Mouse (Mus musculus) embryo, embryonic 11.5 days (tissue): ENCODE results near the gene D330045A20Rik.
"Not testable (repeated sequence)": the region's sequence is repeated elsewhere in the genome, so short reads cannot be mapped to it uniquely, and the experiment has no call there.

Experiments
- DNase-seq: peaks from one replicate; pipeline ENCODE4 v3.0.0-alpha.2; 2012; ENCODE audit warnings: low read depth, low spot score

Gene D330045A20Rik

DNA sequence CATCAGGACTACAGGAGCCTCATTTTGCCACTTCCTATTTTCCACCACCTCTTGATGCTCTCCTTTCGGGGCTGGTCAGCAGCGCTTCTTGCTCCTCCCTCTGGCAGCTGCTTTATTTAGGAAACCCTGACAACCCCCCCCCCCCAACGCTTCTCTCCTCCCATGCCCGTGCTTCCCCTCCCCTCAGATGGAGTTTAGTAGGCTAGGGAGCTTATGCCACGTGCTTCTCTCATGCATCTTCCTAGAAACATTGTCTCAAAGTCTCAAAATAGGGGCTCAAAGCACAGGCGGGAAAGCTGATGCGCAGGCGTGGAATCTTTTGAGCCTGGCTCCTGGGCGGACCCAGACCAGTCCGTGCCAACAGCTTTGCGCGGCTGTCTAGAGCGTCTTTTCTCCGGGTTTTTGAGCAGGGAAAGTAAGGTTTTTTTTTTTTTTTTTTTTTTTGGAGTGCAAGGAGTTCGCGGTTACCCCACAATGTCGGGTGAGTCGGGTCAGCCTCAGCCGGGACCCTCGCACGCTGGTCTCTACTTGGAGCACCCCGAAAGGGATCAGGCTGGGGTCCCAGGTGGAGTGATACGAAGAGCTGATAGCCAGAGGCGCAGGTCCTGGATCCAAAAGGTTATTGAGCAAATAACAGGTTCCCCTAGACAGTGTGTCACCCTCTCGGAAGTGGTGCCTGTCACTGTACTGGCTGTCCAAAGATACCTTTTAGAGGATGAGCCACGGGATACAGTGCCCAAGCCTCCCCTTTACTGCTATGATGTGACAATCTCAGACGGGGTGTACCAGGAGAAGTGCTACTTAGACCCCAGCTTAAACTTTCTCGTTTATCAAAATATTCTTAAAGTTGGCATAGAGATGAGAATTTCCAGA is at the start of gene D330045A20Rik:
Gene D330045A20Rik (plus strand): TSS at position 346 of the 873 bp plus-strand sequence.
- DNase-seq: peak; percentile 22

- no peak for DNase-seq
Observed at GRCm38 (mm10) chrX:139432550-139432949, 47.6 kb upstream of the D330045A20Rik start.

DNA sequence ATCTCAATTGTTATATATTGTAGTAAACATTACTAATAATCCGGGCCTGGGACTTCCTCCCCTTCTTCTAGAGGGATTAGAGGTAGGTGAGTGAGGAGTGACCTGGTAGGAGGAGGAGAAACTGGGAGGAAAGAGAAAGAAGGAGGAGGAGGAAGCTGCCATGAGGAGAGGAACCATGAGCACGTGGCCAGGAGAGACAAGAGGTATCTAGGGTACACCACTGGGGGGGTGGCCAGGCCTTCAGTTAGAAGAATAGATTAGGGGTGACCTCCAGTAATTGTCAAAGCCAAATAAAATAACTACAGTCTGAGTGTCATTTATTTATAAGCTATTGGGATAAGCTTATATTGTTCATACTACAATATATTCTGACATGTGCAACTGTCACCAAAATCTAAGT is 45.0 kb upstream of the D330045A20Rik start:
- DNase-seq: no peak

DNA sequence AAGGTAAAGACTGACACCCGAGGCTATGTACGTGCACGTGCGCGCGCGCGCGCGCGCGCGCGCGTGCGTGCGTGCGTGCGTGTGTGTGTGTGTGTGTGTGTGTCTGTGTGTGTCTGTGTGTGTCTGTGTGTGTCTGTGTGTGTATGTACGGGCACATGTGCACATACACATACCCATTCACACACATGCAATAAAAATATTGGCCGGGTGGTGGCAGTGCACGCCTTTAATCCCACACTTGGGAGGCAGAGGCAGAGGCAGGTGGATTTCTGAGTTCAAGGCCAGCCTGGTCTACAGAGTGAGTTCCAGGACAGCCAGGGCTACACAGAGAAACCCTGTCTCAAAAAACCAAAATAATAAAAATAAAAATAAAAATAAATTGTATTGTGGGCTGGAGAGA is 39.1 kb upstream of the D330045A20Rik start:
- not testable (repeated sequence) for DNase-seq

DNA sequence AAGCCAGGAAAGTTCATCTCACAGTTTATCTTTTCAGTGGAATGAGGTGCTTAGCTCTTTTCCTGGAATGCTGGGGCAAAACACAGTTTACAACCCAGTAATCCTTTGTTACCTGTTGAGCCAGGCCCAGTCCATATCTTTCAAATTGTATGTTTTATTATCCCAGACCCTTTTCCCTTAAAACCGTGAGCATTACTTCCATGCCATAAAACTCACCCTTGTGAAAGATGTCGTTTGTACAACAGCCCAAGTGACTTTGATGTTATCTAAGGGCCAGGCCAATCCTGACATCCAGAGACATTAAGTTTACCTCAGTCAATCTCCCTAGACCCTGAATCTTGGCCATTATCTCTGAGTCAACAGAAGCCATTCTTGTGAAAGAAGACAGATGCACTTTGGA is 23.4 kb upstream of the D330045A20Rik start:
- no peak for DNase-seq

DNA sequence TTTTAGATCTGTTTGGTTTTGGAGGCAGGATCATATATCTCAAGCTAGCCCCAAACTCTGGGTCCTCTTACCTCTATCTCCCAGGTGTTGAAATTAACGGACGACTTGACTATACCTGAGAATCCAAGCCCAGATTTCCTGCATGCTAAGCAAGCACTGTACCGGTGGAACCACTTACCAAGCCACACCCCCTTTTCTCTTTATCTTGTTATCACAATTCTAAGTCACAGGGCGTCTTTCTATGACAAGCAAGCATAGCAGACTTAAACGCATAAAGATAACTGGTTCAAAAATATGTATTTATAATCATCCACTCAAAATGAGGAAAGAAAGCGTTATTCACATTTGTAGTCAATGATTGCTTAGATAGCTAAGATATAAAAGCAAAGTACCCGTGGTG is 1.9 kb downstream of the D330045A20Rik start:
- no peak for DNase-seq

- DNase-seq: no peak
Observed at GRCm38 (mm10) chrX:139484974-139485373, 4.8 kb downstream of the D330045A20Rik start.

DNA sequence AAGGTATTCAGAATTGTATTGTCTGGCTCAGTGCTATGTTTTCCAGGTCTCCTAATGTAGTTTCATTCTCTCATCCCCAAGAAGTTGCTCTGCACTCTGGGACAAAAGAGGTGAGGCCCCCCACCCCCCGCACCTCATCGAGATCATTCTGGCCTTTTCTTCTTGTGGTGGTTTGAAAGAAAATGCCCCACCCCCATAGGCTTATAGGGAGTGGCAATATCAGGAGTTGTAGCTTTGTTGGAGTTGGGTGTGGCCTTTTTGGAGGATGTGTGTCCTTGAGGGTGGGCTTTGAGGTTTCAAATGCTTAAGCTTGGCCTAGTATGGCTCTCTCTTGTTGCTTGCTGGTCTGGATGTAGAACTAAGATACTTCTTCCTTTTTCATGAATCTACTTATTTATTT is 36.0 kb downstream of the D330045A20Rik start:
- DNase-seq: no peak

DNA sequence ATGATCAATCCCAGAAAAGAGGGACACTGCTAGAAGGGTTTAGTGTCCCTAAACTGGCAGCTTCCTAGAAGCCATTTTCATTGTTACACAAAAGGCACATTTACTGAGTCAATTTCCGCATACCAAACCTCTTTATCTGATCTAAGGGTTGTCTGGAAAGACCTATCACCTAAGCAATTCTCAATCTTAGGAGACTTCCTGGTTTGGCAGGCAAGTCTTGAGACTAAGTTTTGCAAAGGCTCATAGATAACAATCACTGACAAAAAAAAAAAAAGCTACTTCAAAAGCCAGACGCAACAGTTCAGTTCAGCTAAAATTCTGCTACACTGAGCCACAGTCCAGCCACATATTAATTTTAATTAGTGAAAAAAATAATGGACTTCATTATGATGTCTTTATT is 39.1 kb downstream of the D330045A20Rik start:
- no peak for DNase-seq

DNA sequence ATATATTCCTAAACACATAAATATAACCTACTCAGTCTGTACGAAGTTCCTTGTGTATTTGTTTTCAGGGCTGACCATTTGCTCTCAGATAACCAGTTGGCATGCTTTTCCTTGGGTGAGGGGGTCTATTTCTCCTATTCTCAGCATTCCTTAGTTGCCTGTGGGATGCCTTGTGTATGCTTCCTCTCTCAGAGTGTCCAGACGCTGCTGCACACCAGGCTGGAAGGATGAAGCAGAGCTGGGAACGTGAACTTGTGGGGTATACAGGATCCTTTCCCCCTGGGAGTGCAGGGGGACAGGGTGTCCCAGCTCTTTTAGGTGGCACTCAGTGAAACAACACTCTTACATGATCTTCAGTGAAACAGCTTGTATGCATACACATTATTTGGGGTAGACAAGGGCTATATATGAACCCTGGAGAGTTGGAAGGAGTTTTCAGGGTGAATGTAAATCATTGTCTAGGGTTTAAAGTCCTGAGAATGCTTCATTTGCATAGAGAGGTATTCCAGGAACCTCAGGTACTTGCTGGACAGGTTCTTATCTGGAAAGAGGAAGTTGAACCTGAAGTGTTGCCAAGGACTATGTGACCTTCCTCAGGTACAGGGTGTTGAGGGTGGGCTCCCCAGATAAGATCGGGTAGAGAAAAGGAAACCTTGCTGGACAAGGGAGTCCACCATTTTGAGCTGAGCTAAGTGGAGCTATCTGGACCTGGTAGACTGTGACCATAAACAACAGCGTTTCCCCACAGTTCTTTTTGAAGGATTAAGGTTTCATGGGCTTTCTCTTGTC is 44.3 kb downstream of the D330045A20Rik start:
- DNase-seq: no peak

DNA sequence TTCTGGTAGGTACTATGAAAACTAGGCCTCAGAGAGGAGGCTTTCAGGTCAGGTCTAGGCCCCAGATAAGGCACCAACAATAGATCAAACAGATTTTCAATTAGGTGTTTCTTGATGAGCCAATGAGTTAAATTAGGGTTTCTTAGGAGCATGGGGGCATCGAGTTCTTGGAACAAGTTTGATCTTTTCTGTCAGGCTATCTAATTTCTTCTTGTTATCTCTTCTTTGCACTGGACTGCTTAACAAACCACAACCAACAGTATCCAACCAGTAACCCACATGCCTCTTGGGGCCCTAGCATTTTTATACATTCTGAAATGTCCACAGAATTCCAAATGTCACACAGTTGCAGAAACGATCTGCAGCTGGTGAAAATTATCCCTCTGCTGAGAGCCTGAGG is 45.6 kb downstream of the D330045A20Rik start:
- no peak for DNase-seq

DNA sequence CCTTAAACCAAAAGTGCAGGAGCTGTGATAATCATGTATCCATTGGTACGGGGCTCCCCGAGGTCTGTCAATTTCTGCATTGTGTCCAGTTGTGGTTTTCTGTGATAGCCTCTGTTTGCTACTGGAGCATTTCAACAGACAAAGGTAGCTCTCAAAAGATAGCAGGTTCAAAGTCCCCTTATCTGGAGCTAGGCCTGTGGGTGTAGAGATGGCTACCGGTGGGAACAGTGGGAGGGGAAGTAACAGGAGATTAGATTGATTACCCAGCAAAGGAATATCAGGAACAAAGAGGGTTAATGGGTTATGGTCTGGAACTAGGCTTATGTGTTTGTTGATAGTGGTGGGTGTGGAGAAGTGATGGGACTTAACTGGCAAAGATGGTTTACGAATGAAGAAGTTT is 46.8 kb downstream of the D330045A20Rik start:
- DNase-seq: no peak

GRCm38 (mm10) chrX:139529678-139530077 is 49.5 kb downstream of the D330045A20Rik start:
- DNase-seq: no peak

DNA sequence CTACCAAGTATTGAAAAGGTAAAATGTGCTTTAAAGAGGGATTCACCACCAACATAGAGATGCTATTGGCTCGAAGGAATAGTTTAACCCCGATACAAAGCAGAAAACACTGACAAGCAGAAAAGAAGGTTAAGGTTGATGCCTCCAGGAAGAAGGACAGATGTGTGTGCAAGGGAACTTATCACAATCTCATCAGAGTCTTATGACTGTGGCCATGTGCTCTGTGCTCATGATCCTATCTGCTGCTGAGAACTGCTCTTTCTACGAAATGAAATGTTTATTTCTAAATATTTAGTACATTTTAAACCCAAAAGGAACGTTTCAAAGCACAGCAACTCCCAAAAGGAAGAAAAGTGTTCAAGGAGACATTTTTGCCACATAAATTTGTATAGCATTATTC is 52.1 kb downstream of the D330045A20Rik start:
- no peak for DNase-seq

- no peak for DNase-seq
Observed at GRCm38 (mm10) chrX:139537641-139538397, 57.7 kb downstream of the D330045A20Rik start.

DNA sequence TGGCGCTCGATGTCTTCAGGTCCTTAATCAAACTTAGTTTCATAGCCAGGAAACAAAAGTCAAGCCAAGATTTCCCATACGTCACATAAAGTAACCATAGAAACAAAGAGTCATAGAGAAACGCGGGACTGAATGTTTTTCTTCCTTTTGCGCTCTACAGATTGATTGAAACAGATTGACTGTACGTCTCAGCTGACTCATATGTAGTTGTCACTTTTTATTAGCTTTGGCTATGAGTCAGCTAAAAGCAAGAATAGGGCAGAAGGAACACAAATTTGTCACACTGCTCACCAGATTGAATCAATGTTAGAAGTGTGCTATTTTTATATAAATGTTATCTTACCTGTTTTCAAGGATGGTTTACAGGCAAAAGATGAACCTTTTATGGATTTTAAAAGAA is 63.6 kb downstream of the D330045A20Rik start:
- no peak for DNase-seq

DNA sequence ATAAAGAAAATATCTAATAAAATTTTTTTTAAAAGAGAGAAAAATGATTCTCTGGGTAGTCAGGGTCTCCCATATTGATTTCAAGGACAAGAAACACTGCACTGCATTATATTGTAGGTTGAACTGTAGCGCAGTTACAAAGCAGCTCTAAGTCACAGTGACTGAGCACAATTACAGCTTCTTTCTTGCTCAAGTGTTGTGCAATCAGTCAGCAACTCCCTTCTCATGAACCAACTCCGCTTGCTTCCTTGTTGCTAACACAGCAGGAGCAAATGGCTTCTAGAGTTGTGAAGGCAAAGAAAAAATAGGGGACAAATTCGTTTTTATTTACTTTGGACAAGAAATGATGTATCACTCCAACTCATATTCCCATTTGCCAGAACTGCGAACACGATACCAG is 70.3 kb downstream of the D330045A20Rik start:
- DNase-seq: no peak

GRCm38 (mm10) chrX:139552090-139552489 is 71.9 kb downstream of the D330045A20Rik start:
- DNase-seq: no peak

DNA sequence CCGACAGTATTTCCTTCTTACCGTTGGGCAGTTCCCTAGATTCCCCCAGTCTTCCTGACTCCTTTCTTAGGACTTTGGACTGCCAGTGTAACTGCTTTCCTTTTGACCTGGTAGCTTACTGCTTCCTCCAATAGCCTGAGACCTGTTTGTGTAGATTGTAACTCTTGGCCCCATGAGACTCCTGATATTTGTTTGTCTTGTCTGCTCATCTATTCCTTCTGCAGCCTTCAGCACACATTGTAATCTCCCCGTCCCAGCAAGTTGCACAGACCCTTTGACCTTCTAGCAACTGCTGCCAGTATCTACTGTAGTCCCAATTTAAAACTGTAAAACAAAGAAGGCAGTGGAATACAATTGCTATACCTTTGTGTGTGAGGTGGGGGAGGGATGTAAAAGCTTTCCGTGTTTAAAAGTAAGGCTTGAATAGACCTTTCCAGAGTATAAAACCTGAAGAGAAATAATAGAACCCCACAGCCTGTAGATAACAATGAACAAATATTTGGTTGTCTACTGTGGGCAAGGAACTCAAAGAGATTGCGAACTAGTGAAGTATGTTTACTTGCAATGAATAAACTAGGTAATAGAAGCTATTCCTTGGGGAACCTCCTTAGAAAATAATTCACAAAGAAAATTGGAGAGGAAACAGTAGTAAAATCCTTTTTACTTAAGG is 82.2 kb downstream of the D330045A20Rik start:
- DNase-seq: no peak

- no peak for DNase-seq
Observed at GRCm38 (mm10) chrX:139562925-139563461, 82.8 kb downstream of the D330045A20Rik start, which contains the start of gene Rnf128. Gene Rnf128 (plus strand): TSS chrX:139563316.

- no peak for DNase-seq
Observed at GRCm38 (mm10) chrX:139570054-139570453, 89.9 kb downstream of the D330045A20Rik start.
